Mouse (Mus musculus): Measurements from ENCODE around the gene Gm20388. TPM values are rescaled to one million over a fixed set of nuclear protein-coding genes. Genes with fewer than 3 reads are reported as not detected.

Gm20388 gene
- polyA plus RNA-seq, 1 experiment from 2014 or later = not detected

DNA sequence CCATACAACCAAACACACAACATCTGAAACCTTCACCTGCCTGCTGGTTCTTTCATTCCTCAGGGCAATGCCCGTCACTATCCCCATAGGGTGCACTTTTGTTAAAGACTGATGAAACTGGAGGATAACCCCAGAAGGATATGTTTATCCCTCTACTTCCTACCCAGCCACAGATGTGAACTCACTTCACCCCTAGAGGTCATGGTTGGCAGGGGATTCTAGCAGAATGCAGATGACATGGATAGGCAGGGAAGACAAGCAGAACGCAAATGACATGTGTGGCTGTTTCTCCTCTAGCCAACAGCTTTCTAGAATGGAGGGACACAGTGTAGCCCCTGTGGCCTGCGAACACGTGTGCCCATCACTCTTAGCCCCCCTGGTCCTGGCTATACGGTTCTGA lies 2816.8 kb downstream of the Gm20388 start:
- DNase-seq (ENCODE audit: low spot score) = no peak
- no peak for ATAC-seq (ENCODE audit: insufficient number of reproducible peaks, low FRiP score, low TSS enrichment, low read depth)

DNA sequence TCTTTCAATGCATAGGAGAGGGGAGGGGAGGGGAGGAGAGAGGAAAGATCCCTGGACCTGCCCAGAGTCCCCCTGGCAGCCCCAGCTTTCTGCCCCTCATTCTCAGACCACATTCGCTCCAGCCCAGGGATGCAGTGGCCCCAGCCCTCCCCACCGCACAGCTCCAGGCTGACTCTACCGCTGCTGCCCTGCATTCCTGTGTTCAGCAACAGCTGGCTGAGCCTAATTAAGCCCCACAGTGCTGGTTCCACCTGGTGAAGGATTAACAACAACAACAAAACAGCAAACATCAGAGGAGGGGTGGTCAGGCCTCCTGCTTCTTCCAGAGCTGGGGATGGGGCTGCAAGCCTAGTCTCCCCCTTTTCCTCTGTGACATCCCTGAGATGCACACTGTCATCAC lies 2818.0 kb downstream of the Gm20388 start:
- no peak overlapping the region for H3K4me2 ChIP-seq (ENCODE audit: low read depth, severe bottlenecking)
- H3K36me3 ChIP-seq (ENCODE audit: control insufficient read depth, insufficient read depth, low read length) = no peaks in the 10 kb centered on the region
- DNase-seq (ENCODE audit: low spot score) = peak; percentile 49
- peaks cover 12% of the 10 kb centered on the region for H3K4me1 ChIP-seq (ENCODE audit: control insufficient read depth, insufficient read depth, low read length)
- H3K9me3 ChIP-seq (ENCODE audit: control insufficient read depth, low read length) = no peaks in the 10 kb centered on the region
- H3K9ac ChIP-seq (ENCODE audit: low read length) = no peak overlapping the region
- H3K27me3 ChIP-seq (ENCODE audit: control insufficient read depth, insufficient read depth, low read length) = no peaks in the 10 kb centered on the region
- ATAC-seq (ENCODE audit: insufficient number of reproducible peaks, low FRiP score, low TSS enrichment, low read depth) = peak; percentile 39; the same call in 1 of the 2 replicates
- H3K27ac ChIP-seq (replicated peaks; ENCODE audit: low read depth, low read length) = no peak overlapping the region
- no peak overlapping the region for H3K4me3 ChIP-seq (ENCODE audit: low read depth, low read length)
- WGBS = 8% methylated on average over 3 of the region's 3 CpGs

More for the DNA sequence above, 2816.8 kb downstream of the Gm20388 start:
- H3K9me3 ChIP-seq (ENCODE audit: control insufficient read depth, low read length) = no peaks in the 10 kb centered on the region
- no peak overlapping the region for H3K4me3 ChIP-seq (ENCODE audit: low read depth, low read length)
- H3K4me2 ChIP-seq (ENCODE audit: low read depth, severe bottlenecking) = no peak overlapping the region
- no peak overlapping the region for H3K27ac ChIP-seq (replicated peaks; ENCODE audit: low read depth, low read length)
- H3K36me3 ChIP-seq (ENCODE audit: control insufficient read depth, insufficient read depth, low read length) = no peaks in the 10 kb centered on the region
- no peaks in the 10 kb centered on the region; the same call in 1 of the 2 replicates for H3K27me3 ChIP-seq (ENCODE audit: control insufficient read depth, insufficient read depth, low read length)
- 62% methylated on average over 5 of the region's 5 CpGs for WGBS
- H3K4me1 ChIP-seq (ENCODE audit: control insufficient read depth, insufficient read depth, low read length) = peaks cover 12% of the 10 kb centered on the region
- no peak overlapping the region for H3K9ac ChIP-seq (ENCODE audit: low read length)

DNA sequence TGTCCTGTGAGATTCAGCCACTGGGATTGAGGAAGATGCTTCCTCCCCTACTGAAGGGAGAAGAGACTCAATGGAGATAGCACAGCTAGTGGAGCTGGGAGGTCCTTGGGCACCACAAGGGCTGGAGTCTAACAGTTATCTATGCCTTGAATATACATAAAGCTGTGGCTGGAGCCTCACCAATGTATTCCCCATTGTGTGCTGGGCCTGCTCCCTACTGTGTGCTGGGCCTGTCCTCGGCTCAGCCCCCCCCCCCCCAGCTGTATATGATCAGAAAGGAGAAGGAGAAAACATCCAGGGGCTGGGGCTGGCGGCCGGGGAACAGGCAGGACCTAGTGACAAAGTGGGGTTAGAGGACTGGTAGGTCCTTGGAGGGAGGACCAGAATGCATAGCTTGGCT lies 2824.5 kb downstream of the Gm20388 start:
- Histone ChIP-seq H3K4me2 (ENCODE audit: low read depth, severe bottlenecking) (no peak overlapping the region), H3K9me3 (ENCODE audit: control insufficient read depth, low read length) (no peaks in the 10 kb centered on the region), H3K27ac (replicated peaks; ENCODE audit: low read depth, low read length) (no peak overlapping the region), H3K36me3 (ENCODE audit: control insufficient read depth, insufficient read depth, low read length) (no peaks in the 10 kb centered on the region), H3K27me3 (ENCODE audit: control insufficient read depth, insufficient read depth, low read length) (no peaks in the 10 kb centered on the region; the same call in 1 of the 2 replicates), H3K9ac (ENCODE audit: low read length) (no peak overlapping the region), H3K4me1 (ENCODE audit: control insufficient read depth, insufficient read depth, low read length) (peaks cover 11% of the 10 kb centered on the region), H3K4me3 (ENCODE audit: low read depth, low read length) (no peak overlapping the region)
- DNase-seq (ENCODE audit: low spot score) (no peak), ATAC-seq (ENCODE audit: insufficient number of reproducible peaks, low FRiP score, low TSS enrichment, low read depth) (no peak)
- 70% methylated on average over 3 of the region's 3 CpGs for WGBS

DNA sequence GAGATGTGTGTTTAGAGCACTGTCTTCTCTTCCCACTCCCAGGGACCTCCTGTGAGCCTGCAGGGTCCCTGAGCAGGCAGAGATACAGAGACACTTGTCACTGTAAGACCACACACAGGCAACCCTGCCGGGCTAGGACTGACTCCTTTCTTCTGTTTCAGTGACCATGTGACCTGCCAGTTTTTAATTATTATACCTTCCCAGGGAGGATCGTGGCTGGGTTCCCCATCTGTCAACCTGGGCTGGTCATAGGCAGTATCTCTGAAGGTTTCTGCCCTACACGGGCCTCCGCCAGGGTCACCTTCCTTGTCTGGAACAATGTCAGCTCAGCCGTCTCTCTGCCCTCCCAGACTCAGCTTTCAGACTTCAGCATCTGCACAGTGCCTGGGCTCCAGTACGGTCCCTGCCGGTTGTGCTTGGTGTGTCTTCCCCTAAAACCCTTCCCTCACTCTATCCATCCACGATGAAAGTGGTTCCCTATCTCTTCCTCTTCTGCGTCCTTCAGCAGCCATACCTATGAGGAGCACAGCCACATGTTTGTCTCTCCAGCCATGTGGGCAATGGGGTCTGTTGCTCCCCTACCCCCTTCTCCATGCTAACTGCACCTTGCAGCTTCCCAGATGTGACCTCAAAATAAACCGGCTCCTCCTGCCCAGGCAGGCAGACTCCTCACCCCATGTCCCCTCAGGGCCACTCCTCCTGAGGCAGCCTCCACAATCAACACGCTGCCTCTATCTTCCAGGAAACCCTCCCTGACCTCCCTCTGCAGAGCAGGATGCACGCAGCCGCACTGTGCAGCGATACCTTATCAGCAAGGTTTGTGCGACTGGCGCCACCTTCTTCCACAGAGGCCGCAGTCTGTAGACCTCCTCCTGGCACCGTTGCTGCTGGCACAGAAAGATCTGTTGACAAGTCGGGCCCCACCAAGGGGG lies 2825.2 kb downstream of the Gm20388 start:
- ATAC-seq (ENCODE audit: insufficient number of reproducible peaks, low FRiP score, low TSS enrichment, low read depth) (no peak), DNase-seq (ENCODE audit: low spot score) (no peak)
- Histone ChIP-seq H3K27ac (replicated peaks; ENCODE audit: low read depth, low read length) (no peak overlapping the region), H3K9me3 (ENCODE audit: control insufficient read depth, low read length) (no peaks in the 10 kb centered on the region), H3K4me2 (ENCODE audit: low read depth, severe bottlenecking) (no peak overlapping the region), H3K36me3 (ENCODE audit: control insufficient read depth, insufficient read depth, low read length) (no peaks in the 10 kb centered on the region), H3K4me3 (ENCODE audit: low read depth, low read length) (no peak overlapping the region), H3K27me3 (ENCODE audit: control insufficient read depth, insufficient read depth, low read length) (peaks cover 2% of the 10 kb centered on the region; the same call in 1 of the 2 replicates), H3K9ac (ENCODE audit: low read length) (no peak overlapping the region), H3K4me1 (ENCODE audit: control insufficient read depth, insufficient read depth, low read length) (peaks cover 11% of the 10 kb centered on the region)
- 69% methylated on average over 19 of the region's 19 CpGs for WGBS

DNA sequence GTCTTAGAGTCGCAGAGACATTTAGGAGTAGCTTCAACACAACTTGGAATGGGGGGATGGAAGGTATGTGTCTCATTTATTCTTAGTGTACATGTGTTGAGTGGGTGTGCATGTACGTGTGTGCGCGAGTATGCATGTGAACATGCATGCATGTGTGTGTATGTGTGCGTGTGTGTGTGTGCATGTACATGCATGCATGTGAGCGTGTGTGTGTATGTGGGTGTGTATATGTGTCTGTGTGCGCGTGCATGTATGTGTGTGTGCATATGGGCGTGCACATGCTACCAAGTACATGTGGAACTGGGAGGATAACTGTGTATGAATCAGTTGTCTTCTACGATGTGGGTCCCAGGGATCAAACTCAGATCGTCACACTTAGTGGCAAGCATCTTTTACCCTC lies 2826.0 kb downstream of the Gm20388 start:
- H3K4me3 ChIP-seq (ENCODE audit: low read depth, low read length) = no peak overlapping the region
- no peak overlapping the region for H3K9ac ChIP-seq (ENCODE audit: low read length)
- H3K4me1 ChIP-seq (ENCODE audit: control insufficient read depth, insufficient read depth, low read length) = peaks cover 11% of the 10 kb centered on the region
- peaks cover 7% of the 10 kb centered on the region for H3K27me3 ChIP-seq (ENCODE audit: control insufficient read depth, insufficient read depth, low read length)
- H3K27ac ChIP-seq (replicated peaks; ENCODE audit: low read depth, low read length) = no peak overlapping the region
- no peak for DNase-seq (ENCODE audit: low spot score)
- H3K4me2 ChIP-seq (ENCODE audit: low read depth, severe bottlenecking) = no peak overlapping the region
- H3K36me3 ChIP-seq (ENCODE audit: control insufficient read depth, insufficient read depth, low read length) = no peaks in the 10 kb centered on the region
- no peaks in the 10 kb centered on the region for H3K9me3 ChIP-seq (ENCODE audit: control insufficient read depth, low read length)
- WGBS = 94% methylated on average over 11 of the region's 11 CpGs
- ATAC-seq (ENCODE audit: insufficient number of reproducible peaks, low FRiP score, low TSS enrichment, low read depth) = no peak

DNA sequence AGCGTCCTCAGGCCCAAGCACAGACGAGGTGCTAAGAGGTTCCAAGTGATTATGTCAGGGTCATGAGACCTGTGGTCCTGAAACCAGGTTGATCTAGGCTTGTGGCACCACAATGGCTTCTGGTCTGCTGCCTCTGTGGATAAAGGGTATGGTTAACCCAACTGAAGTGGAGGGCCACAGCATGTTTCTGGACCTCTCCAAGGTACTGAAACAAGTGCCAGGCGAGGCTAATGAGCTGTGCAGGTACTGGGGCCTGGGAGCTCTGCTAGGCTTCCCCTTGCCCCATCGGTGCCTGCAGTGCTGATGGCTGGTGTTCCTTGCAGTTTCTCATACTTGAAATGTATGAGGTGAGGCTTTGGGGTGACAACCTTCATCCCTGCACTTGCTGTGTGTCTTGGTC lies 2826.4 kb downstream of the Gm20388 start:
- H3K4me1 ChIP-seq (ENCODE audit: control insufficient read depth, insufficient read depth, low read length) = peaks cover 11% of the 10 kb centered on the region
- H3K9me3 ChIP-seq (ENCODE audit: control insufficient read depth, low read length) = no peaks in the 10 kb centered on the region
- no peak overlapping the region for H3K27ac ChIP-seq (replicated peaks; ENCODE audit: low read depth, low read length)
- no peak overlapping the region for H3K4me2 ChIP-seq (ENCODE audit: low read depth, severe bottlenecking)
- no peak for ATAC-seq (ENCODE audit: insufficient number of reproducible peaks, low FRiP score, low TSS enrichment, low read depth)
- H3K4me3 ChIP-seq (ENCODE audit: low read depth, low read length) = no peak overlapping the region
- H3K27me3 ChIP-seq (ENCODE audit: control insufficient read depth, insufficient read depth, low read length) = peaks cover 11% of the 10 kb centered on the region
- no peaks in the 10 kb centered on the region for H3K36me3 ChIP-seq (ENCODE audit: control insufficient read depth, insufficient read depth, low read length)
- peak; percentile 73 for DNase-seq (ENCODE audit: low spot score)
- H3K9ac ChIP-seq (ENCODE audit: low read length) = no peak overlapping the region
- 41% methylated on average over 4 of the region's 4 CpGs for WGBS

DNA sequence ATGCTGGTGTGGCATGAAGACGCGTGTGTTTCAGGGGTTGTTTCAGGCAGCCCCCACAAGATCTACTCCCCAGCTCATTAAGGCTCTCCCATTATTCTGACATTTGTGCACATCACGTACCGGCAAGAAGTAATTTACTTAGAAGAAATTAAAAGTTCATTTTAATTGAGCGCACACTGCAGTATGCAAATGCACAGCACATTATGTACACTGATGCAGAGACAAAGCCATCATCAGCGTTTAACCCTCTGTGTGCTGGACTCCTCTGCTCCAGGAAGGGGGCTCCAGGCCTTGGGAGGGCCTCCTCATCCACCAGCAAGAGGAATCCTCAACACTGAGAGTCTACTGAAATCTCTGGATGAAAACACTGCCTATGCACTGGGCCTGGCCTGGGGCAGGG lies 2827.2 kb downstream of the Gm20388 start:
- H3K4me3 ChIP-seq (ENCODE audit: low read depth, low read length) = no peak overlapping the region
- no peak overlapping the region for H3K4me2 ChIP-seq (ENCODE audit: low read depth, severe bottlenecking)
- H3K27ac ChIP-seq (replicated peaks; ENCODE audit: low read depth, low read length) = no peak overlapping the region
- peaks cover 13% of the 10 kb centered on the region for H3K27me3 ChIP-seq (ENCODE audit: control insufficient read depth, insufficient read depth, low read length)
- no peak overlapping the region for H3K9ac ChIP-seq (ENCODE audit: low read length)
- 86% methylated on average over 6 of the region's 6 CpGs for WGBS
- ATAC-seq (ENCODE audit: insufficient number of reproducible peaks, low FRiP score, low TSS enrichment, low read depth) (no peak), DNase-seq (ENCODE audit: low spot score) (no peak)
- no peaks in the 10 kb centered on the region for H3K9me3 ChIP-seq (ENCODE audit: control insufficient read depth, low read length)
- no peaks in the 10 kb centered on the region for H3K36me3 ChIP-seq (ENCODE audit: control insufficient read depth, insufficient read depth, low read length)
- H3K4me1 ChIP-seq (ENCODE audit: control insufficient read depth, insufficient read depth, low read length) = peaks cover 13% of the 10 kb centered on the region

DNA sequence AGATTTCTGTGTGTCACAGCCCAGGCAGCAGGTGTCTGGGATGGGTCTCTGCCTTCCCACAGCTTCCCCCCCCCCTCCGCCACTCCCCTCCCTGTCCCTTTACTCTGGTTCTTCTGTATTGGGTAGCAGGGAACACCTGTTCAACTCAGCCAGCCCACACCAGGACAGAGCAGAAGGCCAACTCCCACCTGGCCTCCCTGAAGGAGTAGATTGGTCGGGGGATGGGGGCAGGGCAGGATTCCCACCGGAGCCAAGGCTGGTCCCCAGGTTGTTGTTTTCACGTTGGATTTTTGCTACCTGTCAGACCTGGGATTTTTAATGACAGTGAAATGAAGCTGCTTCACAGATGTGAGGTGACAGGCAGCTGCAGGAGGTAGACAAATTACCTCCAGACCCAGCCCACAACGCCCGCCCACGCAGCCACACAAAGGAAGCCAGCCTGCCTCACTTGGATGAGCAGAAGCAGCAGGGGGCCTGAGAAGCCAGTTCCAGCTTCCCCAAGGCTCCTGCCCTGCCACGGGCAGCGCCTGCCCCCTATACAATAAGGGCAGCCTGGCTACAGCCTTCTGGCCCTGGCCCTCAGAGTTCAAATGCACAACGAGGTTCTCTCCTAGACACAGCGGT lies 2828.6 kb downstream of the Gm20388 start:
- no peak overlapping the region for H3K27ac ChIP-seq (replicated peaks; ENCODE audit: low read depth, low read length)
- H3K27me3 ChIP-seq (ENCODE audit: control insufficient read depth, insufficient read depth, low read length) = peaks cover 13% of the 10 kb centered on the region
- no peaks in the 10 kb centered on the region for H3K36me3 ChIP-seq (ENCODE audit: control insufficient read depth, insufficient read depth, low read length)
- 18% methylated on average over 11 of the region's 11 CpGs for WGBS
- ATAC-seq (ENCODE audit: insufficient number of reproducible peaks, low FRiP score, low TSS enrichment, low read depth) (no peak), DNase-seq (ENCODE audit: low spot score) (no peak)
- H3K4me3 ChIP-seq (ENCODE audit: low read depth, low read length) = no peak overlapping the region
- peaks cover 13% of the 10 kb centered on the region for H3K4me1 ChIP-seq (ENCODE audit: control insufficient read depth, insufficient read depth, low read length)
- H3K9me3 ChIP-seq (ENCODE audit: control insufficient read depth, low read length) = no peaks in the 10 kb centered on the region
- no peak overlapping the region for H3K4me2 ChIP-seq (ENCODE audit: low read depth, severe bottlenecking)
- H3K9ac ChIP-seq (ENCODE audit: low read length) = no peak overlapping the region
